Mouse (Mus musculus): ENCODE data around the gene Ccnyl1. TPM values are rescaled to one million over a fixed set of nuclear protein-coding genes. Genes with fewer than 3 reads are reported as not detected.

The Ccnyl1 gene
- polyA plus RNA-seq, 1 experiment from 2014 or later, result 4.1 TPM

DNA sequence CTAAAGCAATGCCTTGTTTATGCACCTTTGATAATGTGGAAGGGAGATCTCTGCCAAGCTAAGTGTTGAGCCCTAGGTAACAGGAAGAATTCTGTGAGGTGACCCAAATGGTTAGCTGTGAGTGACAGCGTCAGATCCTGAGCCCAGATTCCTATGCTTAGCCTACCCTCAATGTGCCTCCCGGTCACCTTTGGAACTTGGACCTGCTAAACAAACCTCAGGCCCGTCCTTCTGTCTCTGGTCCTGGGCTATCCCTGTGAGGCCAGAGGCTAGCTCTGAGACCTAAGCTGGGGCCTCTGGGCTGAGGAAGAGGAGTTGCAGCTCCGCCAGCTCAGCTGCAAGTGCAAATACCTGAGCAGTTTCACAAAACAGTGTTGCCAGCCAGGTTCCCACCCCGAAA is 64.4 kb downstream of the Ccnyl1 start:
- Histone ChIP-seq H3K27ac (ENCODE audit: low read length) (no peak overlapping the region), H3K27me3 (ENCODE audit: insufficient read depth, low read length) (no peaks in the 10 kb centered on the region), H3K9me3 (ENCODE audit: low read length) (no peaks in the 10 kb centered on the region), H3K36me3 (ENCODE audit: insufficient read depth, low read length) (no peaks in the 10 kb centered on the region), H3K4me3 (ENCODE audit: low read length) (no peak overlapping the region), H3K4me1 (ENCODE audit: insufficient read depth, low read length) (no peaks in the 10 kb centered on the region), H3K9ac (replicated peaks; ENCODE audit: low read length) (no peak overlapping the region), H3K4me2 (replicated peaks; ENCODE audit: low read depth, low read length) (no peak overlapping the region)
- ATAC-seq (ENCODE audit: low FRiP score, low TSS enrichment), result no peak
- WGBS, result 90% methylated on average over 5 of the region's 5 CpGs

DNA sequence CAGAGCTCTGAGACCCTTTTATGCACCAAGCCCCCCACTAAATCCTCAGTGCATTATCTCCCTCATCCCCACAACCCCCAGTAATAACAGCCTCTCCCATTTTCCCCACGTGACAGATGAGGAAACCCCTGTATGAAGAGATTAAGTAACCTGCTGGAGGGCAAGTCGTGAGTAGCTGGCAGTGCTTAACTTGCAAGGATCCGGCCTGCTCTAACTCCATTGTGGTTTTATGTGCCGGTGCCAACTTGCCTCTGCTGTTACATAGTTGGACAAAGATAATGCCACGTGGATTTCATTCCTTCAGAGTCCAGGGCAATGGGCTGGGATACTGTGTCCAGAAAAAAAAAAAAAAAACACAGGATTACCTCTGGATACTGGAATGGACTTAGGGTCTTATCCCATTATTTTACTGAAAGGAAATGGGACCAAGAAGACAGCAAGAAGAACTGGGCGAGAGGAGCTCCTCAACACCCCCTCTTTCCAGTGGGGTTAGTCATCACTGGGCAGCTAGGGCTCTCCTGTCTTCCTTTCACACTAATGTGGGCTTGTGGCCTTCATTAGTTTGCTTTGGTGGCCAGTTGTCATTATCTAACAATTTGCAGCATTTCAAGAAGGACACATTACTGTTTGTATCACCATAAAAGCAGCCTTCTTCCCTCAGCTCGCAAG is 65.8 kb downstream of the Ccnyl1 start:
- Histone ChIP-seq H3K4me2 (replicated peaks; ENCODE audit: low read depth, low read length) (0 out of 2 replicates have a peak overlapping the region, but pooled peaks have one; percentile 11), H3K9me3 (ENCODE audit: low read length) (no peaks in the 10 kb centered on the region), H3K9ac (replicated peaks; ENCODE audit: low read length) (no peak overlapping the region), H3K4me3 (ENCODE audit: low read length) (no peak overlapping the region), H3K27ac (ENCODE audit: low read length) (no peak overlapping the region), H3K36me3 (ENCODE audit: insufficient read depth, low read length) (no peaks in the 10 kb centered on the region), H3K27me3 (ENCODE audit: insufficient read depth, low read length) (no peaks in the 10 kb centered on the region), H3K4me1 (ENCODE audit: insufficient read depth, low read length) (no peaks in the 10 kb centered on the region)
- ATAC-seq (ENCODE audit: low FRiP score, low TSS enrichment), result no peak
- WGBS, result 69% methylated on average over 7 of the region's 7 CpGs

DNA sequence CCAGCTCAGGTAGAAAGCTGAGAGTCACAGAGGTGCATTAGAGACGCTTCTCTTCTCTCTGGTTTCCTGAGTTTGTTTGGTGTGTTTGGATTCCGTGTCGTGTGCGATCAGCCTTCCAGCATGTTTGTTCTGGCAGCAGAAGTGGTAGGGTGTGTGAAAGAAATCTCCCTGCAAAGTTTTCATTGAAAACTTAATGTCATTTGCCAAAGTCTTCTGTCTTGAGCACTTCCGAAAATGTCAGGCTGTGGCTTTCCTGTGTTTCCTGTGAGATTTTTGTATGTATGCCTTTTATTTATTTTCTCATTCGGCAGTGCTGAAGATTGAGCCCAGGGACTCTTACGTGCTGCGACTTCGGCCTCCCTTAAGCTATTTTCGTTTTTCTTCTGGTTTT is 66.4 kb downstream of the Ccnyl1 start:
- ATAC-seq (ENCODE audit: low FRiP score, low TSS enrichment), result no peak
- 0 out of 2 replicates have a peak overlapping the region, but pooled peaks have one; percentile 11 for H3K4me2 ChIP-seq (replicated peaks; ENCODE audit: low read depth, low read length)
- H3K4me1 ChIP-seq (ENCODE audit: insufficient read depth, low read length), result no peaks in the 10 kb centered on the region
- H3K4me3 ChIP-seq (ENCODE audit: low read length), result no peak overlapping the region
- no peak overlapping the region for H3K27ac ChIP-seq (ENCODE audit: low read length)
- no peaks in the 10 kb centered on the region for H3K27me3 ChIP-seq (ENCODE audit: insufficient read depth, low read length)
- no peaks in the 10 kb centered on the region for H3K9me3 ChIP-seq (ENCODE audit: low read length)
- WGBS, result 40% methylated on average over 10 of the region's 10 CpGs
- H3K9ac ChIP-seq (replicated peaks; ENCODE audit: low read length), result no peak overlapping the region
- no peaks in the 10 kb centered on the region for H3K36me3 ChIP-seq (ENCODE audit: insufficient read depth, low read length)

GRCm38 (mm10) chr1:64757254-64757653 is 67.0 kb downstream of the Ccnyl1 start:
- H3K27me3 ChIP-seq (ENCODE audit: insufficient read depth, low read length), result no peaks in the 10 kb centered on the region
- H3K9ac ChIP-seq (replicated peaks; ENCODE audit: low read length), result no peak overlapping the region
- no peaks in the 10 kb centered on the region for H3K36me3 ChIP-seq (ENCODE audit: insufficient read depth, low read length)
- H3K27ac ChIP-seq (ENCODE audit: low read length), result no peak overlapping the region
- WGBS, result 36% methylated on average over 2 of the region's 2 CpGs
- H3K4me2 ChIP-seq (replicated peaks; ENCODE audit: low read depth, low read length), result no peak overlapping the region
- no peaks in the 10 kb centered on the region for H3K4me1 ChIP-seq (ENCODE audit: insufficient read depth, low read length)
- no peak for ATAC-seq (ENCODE audit: low FRiP score, low TSS enrichment)
- H3K4me3 ChIP-seq (ENCODE audit: low read length), result no peak overlapping the region
- H3K9me3 ChIP-seq (ENCODE audit: low read length), result no peaks in the 10 kb centered on the region

DNA sequence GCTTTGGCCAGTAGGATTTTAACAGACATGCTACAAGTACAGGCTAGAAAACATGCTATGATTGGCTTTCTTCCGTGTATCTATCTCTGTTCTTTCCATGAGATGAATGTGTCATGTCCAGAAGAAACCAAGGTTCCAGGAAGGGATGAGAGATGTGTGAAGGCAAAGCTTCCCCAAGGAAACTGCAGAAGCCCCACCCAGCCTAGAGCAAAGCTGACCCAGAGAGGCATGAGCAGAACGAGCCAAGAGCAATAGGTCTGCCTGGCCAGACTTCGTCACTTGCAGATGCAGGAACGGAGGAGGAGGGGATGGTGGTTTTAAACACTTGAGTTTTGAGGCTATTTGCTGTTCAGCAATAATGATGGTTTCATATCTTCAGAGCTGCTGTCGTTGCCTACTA is 67.5 kb downstream of the Ccnyl1 start:
- no peaks in the 10 kb centered on the region for H3K9me3 ChIP-seq (ENCODE audit: low read length)
- no peaks in the 10 kb centered on the region for H3K36me3 ChIP-seq (ENCODE audit: insufficient read depth, low read length)
- H3K27ac ChIP-seq (ENCODE audit: low read length), result no peak overlapping the region
- no peak overlapping the region for H3K4me3 ChIP-seq (ENCODE audit: low read length)
- no peak for ATAC-seq (ENCODE audit: low FRiP score, low TSS enrichment)
- no peak overlapping the region for H3K4me2 ChIP-seq (replicated peaks; ENCODE audit: low read depth, low read length)
- H3K9ac ChIP-seq (replicated peaks; ENCODE audit: low read length), result no peak overlapping the region
- no peaks in the 10 kb centered on the region for H3K27me3 ChIP-seq (ENCODE audit: insufficient read depth, low read length)
- H3K4me1 ChIP-seq (ENCODE audit: insufficient read depth, low read length), result no peaks in the 10 kb centered on the region
- 71% methylated on average over 5 of the region's 5 CpGs for WGBS

DNA sequence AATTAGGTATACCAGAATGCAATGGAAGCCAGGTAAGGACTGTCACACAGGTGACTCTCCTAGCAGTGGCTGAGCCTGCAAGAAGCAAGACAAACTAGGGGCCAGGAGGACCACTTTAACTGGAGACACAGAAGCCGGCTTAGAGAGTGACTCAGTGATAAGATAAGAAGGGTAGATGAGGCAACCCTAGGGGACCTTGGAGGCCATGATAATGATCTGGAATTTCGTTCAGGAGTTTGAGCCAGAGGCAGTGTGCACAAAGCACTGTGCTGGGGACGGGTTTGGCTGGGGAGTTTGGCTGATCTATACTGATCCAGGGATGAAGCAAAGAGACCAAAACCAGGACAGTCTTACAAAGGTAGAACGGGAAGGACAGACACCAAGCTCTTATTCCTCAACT is 71.4 kb downstream of the Ccnyl1 start:
- Histone ChIP-seq H3K27me3 (ENCODE audit: insufficient read depth, low read length) (no peaks in the 10 kb centered on the region), H3K4me1 (ENCODE audit: insufficient read depth, low read length) (no peaks in the 10 kb centered on the region), H3K4me2 (replicated peaks; ENCODE audit: low read depth, low read length) (no peak overlapping the region), H3K36me3 (ENCODE audit: insufficient read depth, low read length) (no peaks in the 10 kb centered on the region), H3K27ac (ENCODE audit: low read length) (no peak overlapping the region), H3K9ac (replicated peaks; ENCODE audit: low read length) (no peak overlapping the region), H3K9me3 (ENCODE audit: low read length) (no peaks in the 10 kb centered on the region), H3K4me3 (ENCODE audit: low read length) (no peak overlapping the region)
- WGBS, result 83% methylated on average over 4 of the region's 4 CpGs
- ATAC-seq (ENCODE audit: low FRiP score, low TSS enrichment), result no peak

- H3K27ac ChIP-seq (ENCODE audit: low read length), result no peak overlapping the region
- no peaks in the 10 kb centered on the region for H3K36me3 ChIP-seq (ENCODE audit: insufficient read depth, low read length)
- H3K4me2 ChIP-seq (replicated peaks; ENCODE audit: low read depth, low read length), result no peak overlapping the region
- H3K4me3 ChIP-seq (ENCODE audit: low read length), result no peak overlapping the region
- no peaks in the 10 kb centered on the region for H3K9me3 ChIP-seq (ENCODE audit: low read length)
- WGBS, result 15% methylated on average over 6 of the region's 6 CpGs
- H3K27me3 ChIP-seq (ENCODE audit: insufficient read depth, low read length), result no peaks in the 10 kb centered on the region
- H3K9ac ChIP-seq (replicated peaks; ENCODE audit: low read length), result no peak overlapping the region
- H3K4me1 ChIP-seq (ENCODE audit: insufficient read depth, low read length), result peaks cover 4% of the 10 kb centered on the region
- ATAC-seq (ENCODE audit: low FRiP score, low TSS enrichment), result 0 out of 2 replicates have a peak, but pooled peaks have one; percentile 27
These were observed 79.9 kb downstream of the Ccnyl1 start for GRCm38 (mm10) chr1:64770169-64770568.

DNA sequence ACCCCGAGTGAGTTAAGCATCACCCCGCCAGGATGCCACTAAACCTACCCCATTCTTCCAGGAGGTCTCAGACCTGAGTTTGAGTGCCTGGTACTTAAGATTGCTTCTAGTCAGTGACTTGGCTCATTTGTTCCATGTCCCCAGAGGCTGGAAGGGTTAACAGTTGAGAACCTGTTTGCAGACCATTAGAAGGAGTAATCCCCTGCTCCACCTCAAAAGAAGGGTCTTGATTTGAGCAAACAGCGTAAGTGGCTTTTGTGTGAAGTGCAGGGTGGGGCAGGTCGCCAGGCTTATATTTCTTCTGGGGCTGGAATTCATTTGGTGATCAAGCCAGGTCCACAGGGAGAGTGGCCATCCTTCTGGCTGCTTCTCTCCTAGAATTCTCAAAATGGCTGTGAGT is 83.0 kb downstream of the Ccnyl1 start:
- ATAC-seq (ENCODE audit: low FRiP score, low TSS enrichment), result no peak
- 77% methylated on average over 4 of the region's 4 CpGs for WGBS
- peaks cover 4% of the 10 kb centered on the region for H3K4me1 ChIP-seq (ENCODE audit: insufficient read depth, low read length)
- H3K27me3 ChIP-seq (ENCODE audit: insufficient read depth, low read length), result no peaks in the 10 kb centered on the region
- no peak overlapping the region for H3K4me2 ChIP-seq (replicated peaks; ENCODE audit: low read depth, low read length)
- H3K36me3 ChIP-seq (ENCODE audit: insufficient read depth, low read length), result no peaks in the 10 kb centered on the region
- no peak overlapping the region for H3K27ac ChIP-seq (ENCODE audit: low read length)
- no peak overlapping the region for H3K4me3 ChIP-seq (ENCODE audit: low read length)
- no peaks in the 10 kb centered on the region for H3K9me3 ChIP-seq (ENCODE audit: low read length)
- H3K9ac ChIP-seq (replicated peaks; ENCODE audit: low read length), result no peak overlapping the region

Other genes with a start within 250 kb of the Ccnyl1 start
- 35.2 and 36.5 TPM in 2 replicates for gene Creb1, start 157.8 kb upstream of the Ccnyl1 start, polyA plus RNA-seq (2015; fragmentation: Nextera tagmentation; extraction: Ambion mirVana)
- 21.5 and 22.0 TPM in 2 replicates for gene Mettl21a, start 73.2 kb upstream of the Ccnyl1 start, polyA plus RNA-seq (2015; fragmentation: Nextera tagmentation; extraction: Ambion mirVana)
- gene Fzd5, start 47.3 kb downstream of the Ccnyl1 start, polyA plus RNA-seq (2015; fragmentation: Nextera tagmentation; extraction: Ambion mirVana), result 2.1 and 2.4 TPM in 2 replicates